8 mouse cellular contexts compared by ENCODE assay signal in genomic region chr10:119455543-119455940, GRCm38 (mm10). TPM values are rescaled to one million over a fixed set of nuclear protein-coding genes. Genes with fewer than 3 reads are reported as not detected.
DNase-seq lines count a peak whose midpoint lies in the region; ATAC-seq and TF ChIP-seq lines count a peak whose summit lies in the region.

No protein-coding gene starts in this region.

- no peak for ATAC-seq in hindbrain, embryonic 12.5 days (ENCODE audit: low FRiP score)
- ATAC-seq in megakaryocyte progenitor cell, adult 5-6 weeks (replicated peaks; ENCODE audit: poor library complexity) = peak; percentile 46

- TF ChIP-seq POLR2A in brain, embryonic 14.5 days (IDR thresholded peaks at IDR 0.05; ENCODE audit: borderline replicate concordance, extremely low read depth, insufficient read depth, insufficient read length, poor library complexity, severe bottlenecking) = no peak

- peak overlapping the region; percentile 92 for H3K9ac ChIP-seq in hindbrain, embryonic 12.5 days

- H3K27ac ChIP-seq in heart, embryonic 10.5 days = 0 out of 2 replicates have a peak overlapping the region, but pooled peaks have one; percentile 93
- no peak overlapping the region for H3K27ac ChIP-seq in hindbrain, embryonic 12.5 days

- peak overlapping the region; percentile 91 for H3K4me3 ChIP-seq in heart, embryonic 10.5 days
- H3K4me3 ChIP-seq in hindbrain, embryonic 12.5 days = peak overlapping the region; percentile 80

- H3K4me1 ChIP-seq in heart, embryonic 10.5 days = peaks cover 29% of the 10 kb centered on the region
- H3K4me1 ChIP-seq in hindbrain, embryonic 12.5 days = peaks cover 20% of the 10 kb centered on the region

- H3K36me3 ChIP-seq in heart, embryonic 10.5 days = no peaks in the 10 kb centered on the region
- H3K36me3 ChIP-seq in hindbrain, embryonic 12.5 days = no peaks in the 10 kb centered on the region

- WGBS in heart, embryonic 10.5 days = 18% methylated on average over 10 of the region's 10 CpGs
- 15% methylated on average over 10 of the region's 10 CpGs for whole genome bisulfite sequencing in hindbrain, embryonic 12.5 days

- H3K4me2 ChIP-seq in hindbrain, embryonic 12.5 days (replicated peaks) = peak overlapping the region; percentile 93

- intact Hi-C loops in heart, postnatal 25 days (cut with DNase I) = no loop called here

- no peaks in the 10 kb centered on the region for H3K9me3 ChIP-seq in heart, embryonic 10.5 days
- no peaks in the 10 kb centered on the region for H3K9me3 ChIP-seq in hindbrain, embryonic 12.5 days (replicated peaks)

- peak; percentile 73 for DNase-seq in heart, embryonic 10.5 days (ENCODE audit: low spot score)
- DNase-seq in heart, postnatal 25 days (ENCODE audit: low spot score) = no peak
- peak; percentile 66 for DNase-seq in brain, embryonic 14.5 days (ENCODE audit: low read depth)
- no peak for DNase-seq in cerebellum, adult 11 months
- DNase-seq in spleen, postnatal 14 days (ENCODE audit: low spot score in 2 of 2) = no peak
- no peak for DNase-seq in gastrocnemius, postnatal 4 days (ENCODE audit: low spot score in 2 of 2)

- no peaks in the 10 kb centered on the region; the same call in 1 of the 2 replicates for H3K27me3 ChIP-seq in heart, embryonic 10.5 days (ENCODE audit: insufficient read depth, poor library complexity, severe bottlenecking)
- H3K27me3 ChIP-seq in hindbrain, embryonic 12.5 days = peaks cover 5% of the 10 kb centered on the region; the same call in 1 of the 2 replicates

- TF ChIP-seq CTCF in brain, embryonic 14.5 days (IDR thresholded peaks at IDR 0.05; ENCODE audit: borderline replicate concordance, extremely low read depth, insufficient read depth, insufficient read length) = no peak

RNA-seq across cellular contexts. Expression of gene Grip1, which starts 1.9 kb away (rescaled TPM):
- 2.7 and 4.4 TPM in 2 replicates for polyA plus RNA-seq in heart, embryonic 10.5 days (2016; fragmentation: Nextera tagmentation; extraction: Ambion mirVana)
- total RNA-seq in heart, postnatal 25 days (2021) = under 1 TPM; 0.61 to 0.62 TPM
- polyA plus RNA-seq in brain, embryonic 14.5 days (2012; rRNA removed) = 15.0 and 20.2 TPM in 2 replicates
- polyA plus RNA-seq in hindbrain, embryonic 12.5 days (2016; fragmentation: Nextera tagmentation; extraction: Ambion mirVana) = 15.7 and 15.9 TPM in 2 replicates
- total RNA-seq in megakaryocyte progenitor cell, adult 5-6 weeks (2015) = not detected in 2 replicates
- not detected in 2 replicates for total RNA-seq in megakaryocyte progenitor cell, adult 5-6 weeks (2017)
- 1 to 10 TPM; 2.0 to 2.2 TPM for total RNA-seq in gastrocnemius, postnatal 4 days (2021)

Comparison
In these comparisons a context has a peak if more than half of its experiments do, and no peak if none do; other contexts are left out.
1. DNase-seq: peak in heart, embryonic 10.5 days (single experiment) and brain, embryonic 14.5 days (single experiment); none in heart, postnatal 25 days (single experiment), cerebellum, adult 11 months (single experiment), spleen, postnatal 14 days (0 of 2) and gastrocnemius, postnatal 4 days (0 of 2).